Mouse (Mus musculus) testis, adult 2 months (tissue): Measurements from ENCODE around the gene Shc3. TPM values are rescaled to one million over a fixed set of nuclear protein-coding genes. Genes with fewer than 3 reads are reported as not detected.

Experiments
- H3K27ac ChIP-seq: fragments of 200-500 bp; 2 replicates; pipeline ENCODE4 v1.5.1; 2012; ENCODE audit warnings: low read depth, low read length; ENCODE audit not compliant: control insufficient read depth, insufficient read depth
- H3K27me3 ChIP-seq: fragments of 200-500 bp; 2 replicates; pipeline ENCODE4 v1.6.1; 2012; ENCODE audit warnings: mild to moderate bottlenecking, low read length, moderate library complexity; ENCODE audit not compliant: control insufficient read depth, insufficient read depth
- H3K36me3 ChIP-seq: fragments of 200-500 bp; 2 replicates; pipeline ENCODE4 v1.6.1; 2012; ENCODE audit warnings: mild to moderate bottlenecking, low read length; ENCODE audit not compliant: control insufficient read depth, insufficient read depth
- H3K4me1 ChIP-seq: fragments of 200-500 bp; 2 replicates; pipeline ENCODE4 v1.6.1; 2012; ENCODE audit warnings: low read length; ENCODE audit not compliant: control insufficient read depth, insufficient read depth
- H3K4me3 ChIP-seq: fragments of 200-500 bp; 2 replicates; pipeline ENCODE4 v1.5.1; 2012; ENCODE audit warnings: low read depth, mild to moderate bottlenecking, low read length, moderate library complexity, mixed read lengths; ENCODE audit not compliant: control insufficient read depth
- CTCF ChIP-seq: fragments of 200-500 bp; IDR thresholded peaks from 2 replicates; pipeline ENCODE4 v1.5.1; 2012; ENCODE audit warnings: low read depth, mild to moderate bottlenecking, inconsistent platforms, low read length, moderate library complexity; ENCODE audit not compliant: control insufficient read depth, insufficient read depth, insufficient replicate concordance
- POLR2A ChIP-seq: fragments of 200-500 bp; IDR thresholded peaks from 2 replicates; pipeline ENCODE4 v1.6.1; 2012; ENCODE audit warnings: low read depth, mild to moderate bottlenecking, inconsistent platforms, low read length, moderate library complexity; ENCODE audit not compliant: control insufficient read depth
- polyA plus RNA-seq: library from polyadenylated mRNA; depleted of rRNA; stranded (reverse); fragments of >200 nt; gene quantifications from 2 replicates; pipeline ENCODE4 v1.2.3, GENCODE M21; 2012

The Shc3 gene
- polyA plus RNA-seq, 1 experiment = 1.9 TPM

GRCm38 (mm10) chr13:51417796-51418195 is 151.4 kb downstream of the Shc3 start:
- Histone ChIP-seq H3K4me3 (peak overlapping the region; percentile 22), H3K27ac (no peak overlapping the region), H3K4me1 (peaks cover 17% of the 10 kb centered on the region), H3K27me3 (no peaks in the 10 kb centered on the region), H3K36me3 (no peaks in the 10 kb centered on the region)
- TF ChIP-seq POLR2A = no peak
- TF ChIP-seq CTCF = no peak

GRCm38 (mm10) chr13:51416727-51417126 is 152.5 kb downstream of the Shc3 start:
- no peak for TF ChIP-seq POLR2A
- TF ChIP-seq CTCF = no peak
- Histone ChIP-seq H3K4me3 (no peak overlapping the region), H3K36me3 (no peaks in the 10 kb centered on the region), H3K27me3 (no peaks in the 10 kb centered on the region), H3K4me1 (peaks cover 16% of the 10 kb centered on the region), H3K27ac (no peak overlapping the region)

- no peak overlapping the region for H3K4me3 ChIP-seq
- no peak overlapping the region for H3K27ac ChIP-seq
- H3K27me3 ChIP-seq = no peaks in the 10 kb centered on the region
- TF ChIP-seq CTCF (peak; percentile 37; the same call in 1 of the 2 replicates), POLR2A (no peak)
- no peaks in the 10 kb centered on the region for H3K36me3 ChIP-seq
- peaks cover 8% of the 10 kb centered on the region for H3K4me1 ChIP-seq
Measured at GRCm38 (mm10) chr13:51413461-51413860, 155.8 kb downstream of the Shc3 start.

DNA sequence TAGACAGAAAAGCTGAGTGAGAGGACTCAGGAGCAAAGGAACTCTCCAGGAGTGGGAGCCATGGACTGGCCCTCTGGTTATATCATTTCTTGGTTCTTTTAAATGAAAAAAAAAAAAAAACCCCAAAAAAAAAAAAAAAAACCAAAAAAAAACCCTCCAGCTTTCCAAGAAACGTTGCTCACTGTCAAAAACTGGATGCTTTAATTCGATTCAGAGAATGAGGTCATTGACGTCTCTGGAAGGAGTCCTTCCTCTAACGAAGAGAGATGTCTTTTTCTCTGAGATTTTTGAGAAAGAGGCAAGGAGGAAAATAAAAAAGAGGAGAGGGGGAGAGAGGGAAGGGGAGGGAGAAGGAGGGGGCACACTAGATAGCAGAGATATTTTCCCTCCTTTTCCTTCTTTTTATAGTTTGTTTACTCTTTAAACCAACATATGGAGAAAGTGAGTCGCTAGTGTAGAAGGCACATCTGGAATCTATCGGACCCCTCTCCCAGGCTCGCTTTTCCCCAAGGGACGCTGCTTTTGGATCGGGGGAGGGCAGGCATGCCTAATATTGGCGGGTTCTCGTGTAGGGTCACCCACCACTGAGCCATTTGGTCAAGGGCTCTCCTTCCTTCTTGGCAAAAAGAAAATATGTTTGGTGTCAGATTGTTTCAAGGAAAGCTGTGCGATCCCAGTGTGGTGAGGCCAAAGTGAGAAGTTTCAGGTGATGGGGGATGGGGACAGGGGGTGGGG is 157.4 kb downstream of the Shc3 start:
- Histone ChIP-seq H3K27ac (no peak overlapping the region), H3K4me1 (peaks cover 5% of the 10 kb centered on the region; the same call in 1 of the 2 replicates), H3K27me3 (no peaks in the 10 kb centered on the region), H3K4me3 (no peak overlapping the region), H3K36me3 (no peaks in the 10 kb centered on the region)
- TF ChIP-seq CTCF (no peak), POLR2A (no peak)

- H3K4me3 ChIP-seq = no peak overlapping the region
- no peaks in the 10 kb centered on the region for H3K36me3 ChIP-seq
- peak overlapping the region; percentile 36; the same call in 1 of the 2 replicates for H3K27ac ChIP-seq
- peaks cover 5% of the 10 kb centered on the region; the same call in 1 of the 2 replicates for H3K4me1 ChIP-seq
- H3K27me3 ChIP-seq = no peaks in the 10 kb centered on the region
- TF ChIP-seq CTCF (no peak), POLR2A (no peak)
Measured at GRCm38 (mm10) chr13:51411243-51411642, 158.0 kb downstream of the Shc3 start.

GRCm38 (mm10) chr13:51409936-51410481 is 159.2 kb downstream of the Shc3 start:
- no peaks in the 10 kb centered on the region for H3K36me3 ChIP-seq
- peaks cover 5% of the 10 kb centered on the region; the same call in 1 of the 2 replicates for H3K4me1 ChIP-seq
- no peak overlapping the region for H3K27ac ChIP-seq
- no peaks in the 10 kb centered on the region for H3K27me3 ChIP-seq
- H3K4me3 ChIP-seq = no peak overlapping the region
- TF ChIP-seq POLR2A = no peak
- TF ChIP-seq CTCF = no peak

GRCm38 (mm10) chr13:51408519-51409001 is 160.7 kb downstream of the Shc3 start, which contains the start of gene S1pr3:
TSS of gene S1pr3 (plus strand) at chr13:51408639.
- H3K4me1 ChIP-seq = peaks cover 8% of the 10 kb centered on the region
- TF ChIP-seq CTCF (no peak), POLR2A (no peak; the same call in 1 of the 2 replicates)
- H3K4me3 ChIP-seq = peak within 1 kb of the TSS; percentile 60
- H3K27ac ChIP-seq = no peak within 1 kb of the TSS
- H3K36me3 ChIP-seq = no peaks in the 10 kb centered on the region
- no peaks in the 10 kb centered on the region for H3K27me3 ChIP-seq
